Comparison of ENCODE assay signal across 27 mouse cellular contexts in genomic region chr19:55695418-55695817, GRCm38 (mm10). TPM values are rescaled to one million over a fixed set of nuclear protein-coding genes. Genes with fewer than 3 reads are reported as not detected.
DNase-seq lines count a peak whose midpoint lies in the region; ATAC-seq and TF ChIP-seq lines count a peak whose summit lies in the region.
"Had no signal": no experiment of that assay in that cellular context is flagged by ENCODE, and none has a peak within 500 bp of the region (broad histone marks: within the 10 kb centered on the region; RNA-seq: fewer than 3 reads in every experiment).

No protein-coding gene starts in this region.

- no peak for TF ChIP-seq EP300 in heart, postnatal 0 days (IDR thresholded peaks at IDR 0.05; ENCODE audit: low read depth)

- no peak overlapping the region for H3K27ac ChIP-seq in heart, embryonic 13.5 days (replicated peaks)
- no peak overlapping the region for H3K27ac ChIP-seq in heart, postnatal 0 days (ENCODE audit: low read depth)
- H3K27ac ChIP-seq: embryonic facial prominence, embryonic 10.5 days; embryonic facial prominence, embryonic 13.5 days; forebrain, embryonic 13.5 days; gastrocnemius, adult 2 months; heart, adult 2 months; hindbrain, embryonic 10.5 days; hindbrain, embryonic 13.5 days; intestine, embryonic 15.5 days had no signal

- no peak for TF ChIP-seq CTCF in heart, postnatal 0 days (IDR thresholded peaks at IDR 0.05; ENCODE audit: low read depth)
- TF ChIP-seq CTCF in brain, embryonic 14.5 days (IDR thresholded peaks at IDR 0.05; ENCODE audit: borderline replicate concordance, extremely low read depth, insufficient read depth, insufficient read length) = no peak

- no peak for DNase-seq in heart, postnatal 10 days
- DNase-seq in heart, postnatal 0 days (ENCODE audit: low spot score) = peak; percentile 15
- DNase-seq in heart, adult 11 months = no peak
- DNase-seq in brain, embryonic 14.5 days (ENCODE audit: low read depth) = peak; percentile 42
- DNase-seq in thymus, adult 18-20 months = no peak
- DNase-seq: adrenal gland, adult 2 months; adrenal gland, postnatal 14 days; cerebellum, adult 11-12 months; cerebellum, adult 8-10 months; cerebellum, postnatal 10 days; cerebellum, postnatal 36 days; embryo, embryonic 11 days; gastrocnemius, adult 2 months; gastrocnemius, postnatal 14 days; heart, adult 2 months; kidney, adult 11 months had no signal

- no peaks in the 10 kb centered on the region for H3K36me3 ChIP-seq in heart, embryonic 13.5 days
- H3K36me3 ChIP-seq in heart, postnatal 0 days (replicated peaks; ENCODE audit: control insufficient read depth, insufficient read depth, low read length) = no peaks in the 10 kb centered on the region
- H3K36me3 ChIP-seq: embryonic facial prominence, embryonic 10.5 days; embryonic facial prominence, embryonic 13.5 days; hindbrain, embryonic 10.5 days; hindbrain, embryonic 13.5 days; intestine, embryonic 15.5 days had no signal

- 0 out of 2 replicates have a peak overlapping the region, but pooled peaks have one; percentile 7 for H3K9ac ChIP-seq in heart, embryonic 13.5 days
- no peak overlapping the region for H3K9ac ChIP-seq in heart, postnatal 0 days (replicated peaks; ENCODE audit: low read depth, low read length)
- H3K9ac ChIP-seq: embryonic facial prominence, embryonic 13.5 days; forebrain, embryonic 13.5 days; hindbrain, embryonic 13.5 days; intestine, embryonic 15.5 days had no signal

- no peak overlapping the region for H3K4me3 ChIP-seq in heart, embryonic 13.5 days
- no peak overlapping the region for H3K4me3 ChIP-seq in heart, postnatal 0 days (ENCODE audit: low read depth, low read length)
- H3K4me3 ChIP-seq: embryonic facial prominence, embryonic 10.5 days; embryonic facial prominence, embryonic 13.5 days; erythroblast, embryonic 14.5 days; forebrain, embryonic 13.5 days; gastrocnemius, adult 2 months; heart, adult 2 months; hindbrain, embryonic 10.5 days; hindbrain, embryonic 13.5 days; intestine, embryonic 15.5 days had no signal

- peak overlapping the region; percentile 22; the same call in 1 of the 2 replicates for H3K4me2 ChIP-seq in heart, embryonic 13.5 days
- no peak overlapping the region for H3K4me2 ChIP-seq in heart, postnatal 0 days (ENCODE audit: low read depth, low read length)
- H3K4me2 ChIP-seq: embryonic facial prominence, embryonic 13.5 days; hindbrain, embryonic 13.5 days; intestine, embryonic 15.5 days had no signal

- H3K9me3 ChIP-seq in heart, embryonic 13.5 days = no peaks in the 10 kb centered on the region
- no peaks in the 10 kb centered on the region for H3K9me3 ChIP-seq in heart, postnatal 0 days (replicated peaks; ENCODE audit: control insufficient read depth, low read length)
- H3K9me3 ChIP-seq: embryonic facial prominence, embryonic 10.5 days; embryonic facial prominence, embryonic 13.5 days; forebrain, embryonic 13.5 days; hindbrain, embryonic 10.5 days; hindbrain, embryonic 13.5 days; intestine, embryonic 15.5 days had no signal

- peaks cover 12% of the 10 kb centered on the region for H3K4me1 ChIP-seq in heart, embryonic 13.5 days
- H3K4me1 ChIP-seq in heart, postnatal 0 days (ENCODE audit: control insufficient read depth, insufficient read depth) = no peaks in the 10 kb centered on the region

- WGBS in heart, embryonic 13.5 days = 38% methylated on average over 10 of the region's 10 CpGs
- 33% methylated on average over 10 of the region's 10 CpGs for WGBS in heart, postnatal 0 days

- intact Hi-C loops in heart, postnatal 10 days (cut with DNase I) = no loop called here

- ATAC-seq in heart, embryonic 13.5 days (ENCODE audit: extremely low read depth, insufficient number of reproducible peaks, low FRiP score, low TSS enrichment) = no peak
- peak; percentile 63; the same call in 1 of the 2 replicates for ATAC-seq in heart, postnatal 0 days (ENCODE audit: insufficient read depth, low read depth)
- ATAC-seq: CD4-positive, CD25-positive, alpha-beta regulatory T cell, adult 4 months; forebrain, embryonic 13.5 days; forebrain, embryonic 16.5 days; hindbrain, embryonic 16.5 days; intestine, embryonic 15.5 days had no signal

- peaks cover 57% of the 10 kb centered on the region for H3K27me3 ChIP-seq in heart, embryonic 13.5 days (replicated peaks)
- H3K27me3 ChIP-seq in heart, postnatal 0 days (ENCODE audit: control insufficient read depth, insufficient read depth, low read length) = 0 out of 2 replicates have a peak, but pooled peaks cover 3% of the 10 kb centered on the region
- H3K27me3 ChIP-seq: intestine, embryonic 15.5 days had no signal

- no peak for TF ChIP-seq POLR2A in brain, embryonic 14.5 days (IDR thresholded peaks at IDR 0.05; ENCODE audit: borderline replicate concordance, extremely low read depth, insufficient read depth, insufficient read length, poor library complexity, severe bottlenecking)

RNA-seq across cellular contexts. Expression of gene Tcf7l2, which starts 46.2 kb away (rescaled TPM):
- polyA plus RNA-seq in heart, embryonic 13.5 days (2015; fragmentation: Nextera tagmentation; extraction: Ambion mirVana) = 42.6 and 43.8 TPM in 2 replicates
- total RNA-seq in heart, postnatal 10 days (2021) = 10 to 100 TPM; 21.9 to 22.3 TPM
- total RNA-seq in heart, postnatal 0 days (2014; rRNA removed; ENCODE audit: low replicate concordance) = 2.9 and 3.0 TPM in 2 replicates
- 38.6 and 42.5 TPM in 2 replicates for polyA plus RNA-seq in heart, postnatal 0 days (2015; fragmentation: Nextera tagmentation; extraction: Ambion mirVana)
- polyA plus RNA-seq in brain, embryonic 14.5 days (2012; rRNA removed) = 222 and 296 TPM in 2 replicates

Comparison
In these comparisons a context has a peak if more than half of its experiments do, and no peak if none do; other contexts are left out.
1. DNase-seq: peak in heart, postnatal 0 days (single experiment) and brain, embryonic 14.5 days (single experiment); none in heart, postnatal 10 days (0 of 2), heart, adult 11 months (single experiment) and thymus, adult 18-20 months (0 of 2).